Comparison of ENCODE assay signal across 8 mouse cellular contexts in the genomic region with DNA sequence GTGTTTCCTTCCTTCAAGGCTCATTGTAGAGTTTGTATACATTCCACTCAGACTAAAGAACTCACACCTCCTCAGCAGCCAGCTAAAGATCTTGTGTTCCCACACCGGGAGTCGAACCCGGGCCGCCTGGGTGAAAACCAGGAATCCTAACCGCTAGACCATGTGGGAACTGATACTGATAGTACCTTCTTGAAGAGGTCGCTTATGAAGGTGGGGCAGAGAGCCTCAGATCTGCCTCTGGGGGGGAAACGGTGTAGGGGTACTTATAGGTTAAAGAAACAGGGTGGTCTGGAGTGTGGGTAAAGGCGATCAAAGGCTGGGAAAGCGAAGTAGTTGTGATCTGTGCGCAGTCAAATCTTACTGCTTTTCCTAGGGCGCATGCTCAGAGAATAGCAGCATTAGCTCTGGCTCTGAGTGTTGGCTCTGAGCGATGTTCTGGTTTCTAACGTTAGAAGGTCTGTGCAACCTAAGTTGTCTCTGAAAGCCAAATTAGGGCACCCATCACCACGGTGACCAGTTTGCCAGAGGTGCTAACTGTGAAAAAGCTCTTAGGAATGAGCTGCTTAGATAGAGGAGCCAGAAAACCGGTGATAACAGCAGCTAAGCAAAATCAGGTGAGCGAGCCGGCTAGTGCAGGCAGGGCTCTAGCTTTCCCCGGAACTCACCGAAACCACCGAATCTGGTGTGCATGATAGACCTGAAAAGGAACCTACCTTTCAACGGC.
DNase-seq lines count a peak whose midpoint lies in the region; ATAC-seq and TF ChIP-seq lines count a peak whose summit lies in the region.

No protein-coding gene starts in this region.

- 0 out of 2 replicates have a peak overlapping the region, but pooled peaks have one; percentile 31 for H3K9ac ChIP-seq in forebrain, postnatal 0 days

- H3K36me3 ChIP-seq in forebrain, postnatal 0 days (ENCODE audit: insufficient read depth) = no peaks in the 10 kb centered on the region
- no peaks in the 10 kb centered on the region for H3K36me3 ChIP-seq in kidney, adult 2 months (ENCODE audit: control insufficient read depth, insufficient read depth, low read length)
- no peaks in the 10 kb centered on the region for H3K36me3 ChIP-seq in limb, embryonic 10.5 days

- H3K27ac ChIP-seq in forebrain, postnatal 0 days (ENCODE audit: low read depth, low read length) = no peak overlapping the region
- H3K27ac ChIP-seq in kidney, adult 2 months (ENCODE audit: insufficient read depth, low read depth, low read length) = no peak overlapping the region
- 0 out of 2 replicates have a peak overlapping the region, but pooled peaks have one; percentile 3 for H3K27ac ChIP-seq in limb, embryonic 10.5 days

- 24% methylated on average over 21 of the region's 21 CpGs for WGBS in forebrain, postnatal 0 days
- 21% methylated on average over 21 of the region's 21 CpGs for WGBS in kidney, adult 2 months
- WGBS in limb, embryonic 10.5 days = 18% methylated on average over 21 of the region's 21 CpGs

- TF ChIP-seq POLR2A in kidney, adult 2 months (IDR thresholded peaks at IDR 0.05; ENCODE audit: low read depth, low read length) = no peak

- peaks cover 6% of the 10 kb centered on the region; the same call in 1 of the 2 replicates for H3K4me1 ChIP-seq in forebrain, postnatal 0 days (ENCODE audit: insufficient read depth)
- peaks cover 4% of the 10 kb centered on the region; the same call in 1 of the 2 replicates for H3K4me1 ChIP-seq in kidney, adult 2 months (ENCODE audit: control insufficient read depth, insufficient read depth, low read length)
- H3K4me1 ChIP-seq in limb, embryonic 10.5 days = peaks cover 25% of the 10 kb centered on the region

- H3K4me3 ChIP-seq in forebrain, postnatal 0 days (ENCODE audit: low read depth, low read length) = peak overlapping the region; percentile 30
- peak overlapping the region; percentile 17; the same call in 1 of the 2 replicates for H3K4me3 ChIP-seq in kidney, adult 2 months (ENCODE audit: insufficient read depth, low read depth, low read length)
- peak overlapping the region; percentile 52 for H3K4me3 ChIP-seq in limb, embryonic 10.5 days

- peak overlapping the region; percentile 46 for H3K4me2 ChIP-seq in forebrain, postnatal 0 days (ENCODE audit: low read depth)

- H3K9me3 ChIP-seq in forebrain, postnatal 0 days (ENCODE audit: low read length) = no peaks in the 10 kb centered on the region
- no peaks in the 10 kb centered on the region for H3K9me3 ChIP-seq in limb, embryonic 10.5 days (replicated peaks)

- ATAC-seq in forebrain, postnatal 0 days = peak; percentile 71

- DNase-seq in adrenal gland, postnatal 14 days = peak; percentile 43
- no peak for DNase-seq in adrenal gland, postnatal 4 days (ENCODE audit: low spot score in 2 of 2)
- DNase-seq in cerebellum, adult 11-12 months = peak; percentile 18
- peak; percentile 71 for DNase-seq in forebrain, postnatal 0 days
- peak; percentile 16 for DNase-seq in kidney, adult 2 months
- peak; percentile 61 for DNase-seq in limb, embryonic 10.5 days (ENCODE audit: low spot score)
- peak; percentile 6 for DNase-seq in naive thymus-derived CD4-positive, alpha-beta T cell, adult 2 months (ENCODE audit: low read depth)
- no peak for DNase-seq in spleen, postnatal 36 days (ENCODE audit: low spot score in 2 of 2)

- H3K27me3 ChIP-seq in forebrain, postnatal 0 days (ENCODE audit: insufficient read depth, low read length) = no peaks in the 10 kb centered on the region
- no peaks in the 10 kb centered on the region for H3K27me3 ChIP-seq in kidney, adult 2 months (replicated peaks; ENCODE audit: control insufficient read depth, insufficient read depth, low read length)
- H3K27me3 ChIP-seq in limb, embryonic 10.5 days (ENCODE audit: low read depth, poor library complexity, severe bottlenecking) = no peaks in the 10 kb centered on the region

- no peak for TF ChIP-seq CTCF in forebrain, postnatal 0 days (IDR thresholded peaks at IDR 0.05; ENCODE audit: low read depth)
- TF ChIP-seq CTCF in kidney, adult 2 months (conservative IDR thresholded peaks at IDR 0.05; ENCODE audit: insufficient read depth, insufficient read length, low read depth, low read length) = no peak

Comparison
In these comparisons a context has a peak if more than half of its experiments do, and no peak if none do; other contexts are left out.
1. DNase-seq: peak in adrenal gland, postnatal 14 days (single experiment), cerebellum, adult 11-12 months (single experiment), forebrain, postnatal 0 days (single experiment), kidney, adult 2 months (single experiment), limb, embryonic 10.5 days (single experiment) and naive thymus-derived CD4-positive, alpha-beta T cell, adult 2 months (single experiment); none in adrenal gland, postnatal 4 days (0 of 2) and spleen, postnatal 36 days (0 of 2).
2. Peak in every context shown above with its lines, with median percentiles within 50 percentile points of each other: H3K4me3 ChIP-seq.